Mouse (Mus musculus) layer of hippocampus, adult 11-12 months (tissue): ENCODE measurements around the gene Rbm7.
"Not testable (repeated sequence)": the region's sequence is repeated elsewhere in the genome, so short reads cannot be mapped to it uniquely, and the experiment has no call there.

Source experiments
- DNase-seq: peaks from one replicate; pipeline ENCODE4 v3.0.0; 2022; ENCODE audit warnings: low spot score

The Rbm7 gene

GRCm38 (mm10) chr9:48480411-48481213, 14.5 kb downstream of the Rbm7 start, which contains the start of gene Rexo2:
TSS of gene Rexo2 (minus strand) at chr9:48480623.
- DNase-seq = peak; percentile 95

DNA sequence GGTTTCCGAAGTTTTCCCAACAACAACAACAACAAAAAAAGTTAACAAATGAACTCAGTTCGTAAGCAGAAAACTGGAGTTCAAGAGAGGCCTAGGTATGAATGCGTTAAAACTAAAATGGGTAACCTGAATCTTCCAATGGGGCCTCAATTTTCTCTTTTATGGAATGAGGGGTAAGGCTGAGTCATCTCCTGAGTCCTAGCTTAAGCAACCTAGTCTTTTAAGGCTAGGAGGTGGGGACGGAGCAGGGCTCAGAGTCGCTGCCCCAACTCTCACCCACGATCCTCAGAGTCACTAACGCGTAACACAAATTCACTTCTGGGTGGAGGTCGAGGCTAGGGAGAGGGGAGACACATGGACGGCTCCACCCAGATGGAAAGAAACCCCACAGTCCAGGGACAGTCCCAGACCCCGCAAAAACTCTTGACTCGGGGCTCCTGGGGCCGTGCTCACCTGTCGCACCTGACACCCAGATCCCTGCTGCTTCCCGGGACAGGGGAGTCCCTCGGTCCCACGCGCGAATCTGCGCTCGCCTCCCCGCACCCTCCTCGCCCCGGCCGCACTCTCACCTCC, 15.2 kb downstream of the Rbm7 start:
- no peak for DNase-seq

DNA sequence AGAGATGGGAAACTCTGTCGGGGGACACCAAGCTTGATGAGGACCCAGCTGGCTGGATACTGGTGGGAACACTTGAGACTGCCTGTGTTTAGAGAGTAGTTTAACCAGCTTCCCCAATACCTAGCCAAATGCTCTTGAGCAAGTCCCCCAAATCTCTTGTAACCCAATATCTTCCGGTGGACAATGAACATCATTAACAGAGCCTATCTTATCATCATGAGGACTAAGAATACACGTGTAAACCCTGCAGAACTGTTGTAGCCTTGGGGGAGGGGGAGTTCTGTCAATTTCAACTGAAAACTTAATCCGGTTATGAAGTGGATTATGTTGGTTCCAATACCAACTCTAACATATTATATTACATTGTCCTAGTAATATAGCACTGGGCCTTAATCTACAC, 16.3 kb downstream of the Rbm7 start:
- no peak for DNase-seq

DNA sequence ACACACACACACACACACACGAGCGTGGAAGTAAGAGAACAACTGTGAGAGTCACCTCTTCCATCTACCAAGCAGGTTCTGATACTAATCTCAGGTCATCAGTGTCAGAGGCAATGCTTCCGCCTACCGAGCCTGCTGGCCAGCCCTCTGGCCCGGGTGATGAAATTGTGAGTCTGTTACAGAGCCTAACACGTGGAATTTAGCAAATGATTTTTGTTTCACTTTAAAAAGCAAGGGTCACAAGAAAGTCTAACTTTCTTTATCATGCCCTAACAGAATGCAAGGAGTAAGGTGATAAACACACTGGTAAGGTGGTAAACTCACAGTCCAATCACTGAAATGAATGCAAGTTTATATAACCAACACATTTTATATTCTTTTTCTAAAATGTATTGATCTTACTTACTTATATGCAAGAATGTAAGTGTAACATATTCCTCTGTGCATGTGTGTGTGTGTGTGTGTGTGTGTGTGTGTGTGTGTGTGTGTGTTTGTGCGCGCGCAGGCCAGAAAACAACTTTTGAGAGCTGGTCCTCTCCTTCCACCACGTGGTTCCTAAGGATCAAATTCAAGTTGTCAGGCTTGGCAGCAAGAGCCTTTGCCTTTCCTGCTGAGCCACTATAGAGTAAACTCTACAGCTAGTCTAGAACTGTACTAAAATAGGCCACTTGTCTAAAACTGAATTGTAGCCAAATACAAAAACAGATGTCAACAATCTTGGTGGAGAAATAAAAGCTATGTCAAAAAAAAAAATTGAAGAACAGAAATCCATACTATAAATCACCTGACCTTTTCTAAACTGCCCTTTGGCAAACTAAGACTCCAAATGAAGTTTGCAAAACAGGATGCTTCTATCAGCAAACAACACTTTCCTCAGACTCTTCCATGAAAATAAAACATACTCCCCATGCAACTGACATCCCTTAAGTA, 18.6 kb downstream of the Rbm7 start:
- no peak for DNase-seq

GRCm38 (mm10) chr9:48474367-48474766, 20.7 kb downstream of the Rbm7 start:
- no peak for DNase-seq

- DNase-seq = no peak
Observed at GRCm38 (mm10) chr9:48473131-48473530, 22.0 kb downstream of the Rbm7 start.

GRCm38 (mm10) chr9:48472441-48473025, 22.6 kb downstream of the Rbm7 start:
- no peak for DNase-seq

- DNase-seq = not testable (repeated sequence)
Observed at GRCm38 (mm10) chr9:48467471-48467870, 27.6 kb downstream of the Rbm7 start.

DNA sequence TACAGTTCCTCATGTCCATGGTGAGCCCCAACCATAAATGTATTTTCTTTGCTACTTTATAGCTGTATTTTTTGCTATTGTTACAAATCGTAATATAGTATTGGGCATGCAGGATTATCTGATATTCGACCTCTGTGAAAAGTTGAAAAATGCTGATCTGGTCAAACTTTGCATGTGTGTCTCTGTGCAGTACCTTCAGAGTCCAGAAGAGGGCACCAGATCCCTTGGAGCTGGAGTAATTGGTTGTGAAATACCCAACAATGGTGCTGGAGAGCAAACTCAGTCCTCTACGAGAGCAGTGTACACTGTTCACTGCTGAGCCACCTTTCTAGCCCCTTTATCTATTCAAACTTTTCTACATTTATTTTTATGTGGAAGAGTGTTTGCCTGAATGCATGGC, 28.3 kb downstream of the Rbm7 start:
- DNase-seq = peak; percentile 61

- DNase-seq = no peak
Observed at GRCm38 (mm10) chr9:48465671-48466070, 29.4 kb downstream of the Rbm7 start.

- no peak for DNase-seq
Observed at GRCm38 (mm10) chr9:48461545-48461944, 33.6 kb downstream of the Rbm7 start.

DNA sequence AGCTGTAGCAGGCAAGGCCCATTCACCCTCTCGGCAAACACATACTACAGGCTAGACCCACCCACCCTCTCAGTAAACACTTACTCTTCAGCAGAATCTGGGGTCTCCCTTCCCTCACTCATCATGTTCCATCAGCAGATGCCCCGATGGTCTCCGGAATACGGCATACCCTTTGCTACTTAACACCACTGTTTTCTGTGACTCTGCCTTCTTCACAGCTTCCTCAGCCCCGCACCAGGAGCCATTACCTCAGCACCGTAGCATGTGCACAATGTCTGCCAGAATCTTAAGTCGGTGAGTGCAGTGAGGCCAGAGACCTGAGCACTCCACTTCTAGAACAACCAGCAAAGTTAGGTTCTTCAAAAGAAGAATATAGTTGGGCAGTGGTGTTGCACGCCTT, 34.4 kb downstream of the Rbm7 start:
- DNase-seq = no peak

- DNase-seq = no peak
Observed at GRCm38 (mm10) chr9:48459391-48459790, 35.7 kb downstream of the Rbm7 start.

GRCm38 (mm10) chr9:48458879-48459278, 36.2 kb downstream of the Rbm7 start:
- no peak for DNase-seq

DNA sequence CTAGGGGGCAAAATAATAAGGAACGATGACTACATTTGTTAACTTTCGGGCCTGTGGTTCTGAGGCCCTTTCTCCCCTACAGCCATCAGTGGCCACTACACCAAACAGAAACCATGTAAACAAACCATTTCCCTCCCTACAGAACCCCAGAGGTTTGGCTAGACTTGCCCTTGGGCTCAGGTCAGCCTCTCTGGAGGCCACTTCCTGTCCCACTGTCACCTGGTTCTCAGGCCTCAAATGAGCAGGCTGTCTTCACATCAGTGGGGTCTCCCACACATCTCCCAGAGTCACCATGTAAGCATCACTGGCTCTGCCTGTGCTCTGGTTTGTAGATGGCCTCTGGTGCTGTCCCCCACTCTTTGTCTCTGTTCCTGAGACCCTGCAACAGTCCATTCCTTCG, 39.1 kb downstream of the Rbm7 start:
- no peak for DNase-seq

GRCm38 (mm10) chr9:48450066-48450465, 45.0 kb downstream of the Rbm7 start:
- no peak for DNase-seq

- DNase-seq = peak; percentile 12
Observed at GRCm38 (mm10) chr9:48447783-48448209, 47.3 kb downstream of the Rbm7 start.

DNA sequence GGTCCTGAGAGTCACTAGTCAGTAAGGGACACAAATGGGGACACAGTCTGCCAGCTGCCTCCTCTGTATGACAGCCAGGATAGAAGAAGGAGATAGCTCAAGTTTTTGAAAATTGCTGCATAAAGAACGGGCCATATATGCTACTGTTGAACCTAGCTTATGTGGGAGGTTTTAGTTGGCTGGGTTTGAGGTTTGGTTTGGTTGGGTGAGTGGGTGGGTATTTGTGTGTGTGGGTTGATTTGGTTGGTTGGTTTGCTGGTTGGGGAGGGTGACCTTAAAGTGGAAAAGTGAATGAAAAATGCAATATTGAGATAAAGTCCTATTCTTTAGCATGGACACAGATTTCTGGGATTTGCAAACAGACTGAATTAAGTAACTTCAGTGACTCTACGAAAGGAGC, 50.3 kb downstream of the Rbm7 start:
- no peak for DNase-seq

DNA sequence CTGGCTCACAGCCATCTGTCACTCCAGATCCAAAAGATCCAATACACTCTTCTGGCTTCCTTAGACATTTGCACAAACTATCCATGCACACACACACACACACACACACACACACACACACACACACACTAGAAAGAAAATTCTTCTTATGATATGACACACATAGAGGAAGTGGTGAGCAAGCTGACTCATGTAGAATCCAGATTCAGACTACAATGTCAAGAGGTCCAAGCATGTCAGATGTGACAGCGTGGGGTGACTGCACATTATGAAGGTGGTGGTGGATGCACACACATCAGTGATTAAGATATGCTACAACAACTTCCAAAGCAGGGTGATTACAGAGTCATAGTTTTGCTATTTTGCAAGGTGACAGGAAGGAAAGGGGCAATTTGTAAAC, 51.2 kb downstream of the Rbm7 start:
- DNase-seq = no peak
